Mouse (Mus musculus): ENCODE measurements around the gene Bpgm.

Bpgm gene

DNA sequence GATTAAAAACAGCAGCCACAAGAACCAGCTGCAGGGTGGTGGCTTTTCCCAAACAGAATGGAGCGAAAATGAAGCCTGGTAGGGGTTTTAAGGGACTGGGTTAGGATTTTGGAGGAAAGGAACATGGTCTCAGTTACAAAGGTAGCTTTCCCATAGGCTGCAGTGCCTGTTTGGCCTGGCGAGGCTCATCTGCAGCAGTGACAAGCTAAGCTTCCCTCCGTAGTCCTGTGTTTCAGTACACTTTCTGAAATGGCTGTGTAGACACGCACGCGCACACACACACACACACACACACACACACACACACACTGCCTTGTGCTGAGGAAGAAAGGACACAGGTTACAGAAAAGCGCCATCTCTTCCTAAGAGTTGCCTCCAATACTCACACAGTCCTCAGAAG lies 7.8 kb downstream of the Bpgm start:
- no peak for DNase-seq (ENCODE audit: low spot score)

DNA sequence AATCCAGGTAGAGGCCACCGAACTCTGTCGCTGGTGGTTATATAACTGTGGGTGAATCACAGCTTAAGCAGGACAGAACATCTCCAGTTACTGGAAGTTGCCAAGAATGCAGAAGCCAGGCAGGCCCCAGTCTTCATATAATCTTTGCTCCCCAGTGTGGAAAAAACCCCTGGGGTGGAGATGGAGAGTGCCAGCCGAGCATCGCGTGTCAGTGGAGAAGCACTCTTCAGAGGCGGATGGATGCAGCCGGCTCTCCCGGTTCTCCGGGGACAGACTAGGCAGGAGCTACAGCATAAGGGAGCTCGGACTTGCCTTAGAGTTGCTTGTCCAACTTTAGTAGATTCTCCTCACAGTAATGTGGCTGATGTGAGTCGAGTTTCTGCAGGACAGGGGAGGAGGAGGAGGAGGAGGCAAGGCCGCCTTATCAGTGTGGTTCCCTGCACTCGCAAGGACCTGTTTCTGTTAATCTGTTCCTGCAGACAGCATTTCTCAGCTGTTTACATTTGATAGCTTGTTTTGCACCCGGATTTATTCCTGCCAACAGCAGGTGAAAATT lies 10.1 kb downstream of the Bpgm start:
- no peak for DNase-seq (ENCODE audit: low spot score)

DNA sequence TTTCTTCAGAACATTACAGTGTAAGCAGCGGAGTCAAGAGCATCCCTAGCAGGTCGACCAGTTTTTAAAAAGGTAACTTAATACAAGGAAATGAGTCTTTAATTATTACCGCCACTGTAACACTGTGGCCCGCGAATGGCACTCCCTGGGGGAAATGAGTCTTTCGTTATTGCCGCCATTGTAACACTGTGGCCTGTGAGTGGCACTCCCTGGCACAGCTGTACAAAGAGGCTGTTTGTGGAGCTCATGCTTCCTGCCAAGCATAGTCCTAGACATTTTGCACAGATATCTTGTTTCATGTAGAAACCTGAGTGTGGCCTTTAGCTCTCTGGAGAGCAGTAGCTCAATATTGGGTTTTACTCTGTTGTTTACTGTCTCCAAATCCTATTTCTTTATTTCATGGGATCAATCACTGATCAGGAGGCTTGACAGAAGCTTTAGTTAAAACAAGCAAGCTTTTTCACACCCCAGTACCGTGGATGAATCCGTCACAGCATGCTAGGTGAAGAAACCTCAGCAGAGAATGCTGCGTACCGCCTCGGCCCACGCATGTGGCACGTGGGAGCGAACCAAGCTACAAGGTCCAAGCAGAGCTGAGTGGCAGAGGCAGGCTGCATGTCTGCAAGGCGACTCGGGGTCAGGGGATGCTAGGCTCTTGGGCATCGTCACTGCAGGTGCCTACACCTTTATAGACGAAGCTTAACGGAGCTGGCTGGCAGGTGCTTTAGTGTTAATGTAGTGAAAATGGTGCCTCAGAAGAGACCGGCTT lies 17.5 kb downstream of the Bpgm start:
- no peak for DNase-seq (ENCODE audit: low spot score)

DNA sequence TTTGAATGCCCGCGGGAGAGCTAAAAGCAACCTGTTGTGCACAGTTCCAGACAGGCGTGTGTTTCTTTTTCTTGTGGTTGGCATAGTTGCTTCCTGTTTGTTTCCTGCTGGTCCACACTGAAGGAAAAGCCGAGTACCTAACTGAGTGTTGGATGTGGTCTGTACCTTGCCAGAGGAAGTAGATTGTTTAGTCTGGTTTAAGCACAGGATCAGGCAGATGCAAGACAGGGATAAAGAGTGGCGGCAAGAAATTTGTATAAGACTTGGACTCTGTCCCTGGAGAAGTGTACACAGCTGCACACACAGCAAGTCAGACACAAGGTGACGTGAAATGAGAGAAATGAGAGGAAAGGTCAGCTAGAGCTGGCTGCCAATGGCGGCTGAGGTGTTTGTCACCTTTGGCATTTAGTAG lies 19.1 kb downstream of the Bpgm start:
- DNase-seq (ENCODE audit: low spot score) = no peak

GRCm38 (mm10) chr6:34497991-34498625 lies 22.1 kb downstream of the Bpgm start:
- no peak for DNase-seq (ENCODE audit: low spot score)

GRCm38 (mm10) chr6:34502291-34502690 lies 26.3 kb downstream of the Bpgm start:
- no peak for DNase-seq (ENCODE audit: low spot score)

- no peak for DNase-seq (ENCODE audit: low spot score)
Observed at GRCm38 (mm10) chr6:34505957-34506356, 29.9 kb downstream of the Bpgm start.

GRCm38 (mm10) chr6:34507581-34507980 lies 31.6 kb downstream of the Bpgm start:
- DNase-seq (ENCODE audit: low spot score) = no peak

GRCm38 (mm10) chr6:34508016-34508415 lies 32.0 kb downstream of the Bpgm start:
- DNase-seq (ENCODE audit: low spot score) = no peak

- no peak for DNase-seq (ENCODE audit: low spot score)
Observed at GRCm38 (mm10) chr6:34510277-34510676, 34.3 kb downstream of the Bpgm start.

DNA sequence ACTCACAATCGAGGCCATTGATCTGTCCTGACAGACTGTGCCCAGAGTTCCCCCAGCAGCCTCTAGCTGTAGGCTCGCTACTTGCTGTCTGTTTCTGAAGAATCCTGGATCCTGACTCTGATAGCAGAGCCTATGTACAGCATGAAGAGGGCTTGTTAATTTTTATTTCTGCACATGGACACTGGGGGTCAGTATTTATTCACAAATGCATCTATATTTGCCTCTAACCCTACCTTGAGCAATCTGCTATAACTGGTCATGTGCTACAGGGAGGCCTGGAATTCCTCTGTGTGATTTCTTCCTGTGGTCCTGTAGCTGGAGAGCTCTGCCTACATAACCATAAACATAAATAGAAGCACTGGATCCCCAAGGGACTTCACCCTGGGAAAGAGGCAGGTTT lies 35.4 kb downstream of the Bpgm start:
- DNase-seq (ENCODE audit: low spot score) = no peak

GRCm38 (mm10) chr6:34512741-34513140 lies 36.7 kb downstream of the Bpgm start:
- DNase-seq (ENCODE audit: low spot score) = no peak

DNA sequence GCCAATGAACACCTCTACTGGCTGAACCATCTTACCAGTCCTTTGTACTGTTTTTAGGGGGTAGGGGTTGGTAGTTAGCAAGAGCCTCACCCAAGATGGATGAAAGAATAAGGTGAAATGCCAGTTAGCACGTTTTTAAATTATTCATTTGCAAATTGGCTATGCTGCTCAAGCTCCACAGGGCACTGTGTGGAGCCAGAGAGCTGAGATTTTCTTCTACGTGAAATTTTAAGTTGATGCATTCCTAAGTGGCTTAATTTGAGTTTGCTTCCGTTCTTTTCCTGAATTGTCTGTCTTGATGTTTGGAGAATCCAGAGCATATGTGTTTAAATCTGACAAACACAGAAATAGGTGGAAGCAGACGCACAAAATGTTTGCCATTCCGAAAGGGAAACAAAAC lies 38.6 kb downstream of the Bpgm start:
- no peak for DNase-seq (ENCODE audit: low spot score)

GRCm38 (mm10) chr6:34515098-34515782 lies 39.2 kb downstream of the Bpgm start:
- DNase-seq (ENCODE audit: low spot score) = no peak

DNA sequence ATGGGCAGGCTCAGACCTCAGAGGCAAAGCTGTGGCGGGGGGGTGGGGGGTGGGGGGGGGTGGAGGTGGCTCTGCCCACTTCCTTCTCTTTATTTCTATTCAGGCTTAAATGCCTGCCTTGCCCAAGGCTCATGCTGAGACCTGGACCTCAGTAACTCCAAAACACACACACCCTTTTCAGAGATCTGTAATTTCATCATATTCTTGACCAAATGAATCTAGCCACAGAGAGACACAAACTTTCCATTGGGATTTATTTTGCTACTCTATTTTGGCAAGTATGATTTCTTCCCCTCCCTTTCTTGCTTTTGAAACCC lies 39.7 kb downstream of the Bpgm start:
- DNase-seq (ENCODE audit: low spot score) = no peak

DNA sequence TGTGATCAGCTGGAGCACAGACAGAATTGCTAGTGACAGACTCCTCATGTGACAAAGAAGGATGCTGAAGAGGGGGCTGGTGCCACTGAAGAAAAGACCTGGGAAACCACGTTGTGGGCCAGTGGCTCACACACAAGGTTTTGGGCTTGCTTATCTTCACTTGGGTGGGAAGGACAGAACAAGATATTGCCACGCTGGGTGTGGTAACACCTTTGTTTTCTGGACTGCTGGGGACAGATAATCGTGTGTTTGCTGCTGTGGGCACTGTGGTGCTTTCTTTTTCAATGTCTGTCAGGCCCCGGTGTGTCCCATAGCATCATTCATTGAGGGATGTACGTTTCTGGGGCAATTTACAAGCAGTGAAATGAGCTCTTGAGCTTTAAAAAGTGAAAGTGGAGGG lies 41.7 kb downstream of the Bpgm start:
- DNase-seq (ENCODE audit: low spot score) = no peak

DNA sequence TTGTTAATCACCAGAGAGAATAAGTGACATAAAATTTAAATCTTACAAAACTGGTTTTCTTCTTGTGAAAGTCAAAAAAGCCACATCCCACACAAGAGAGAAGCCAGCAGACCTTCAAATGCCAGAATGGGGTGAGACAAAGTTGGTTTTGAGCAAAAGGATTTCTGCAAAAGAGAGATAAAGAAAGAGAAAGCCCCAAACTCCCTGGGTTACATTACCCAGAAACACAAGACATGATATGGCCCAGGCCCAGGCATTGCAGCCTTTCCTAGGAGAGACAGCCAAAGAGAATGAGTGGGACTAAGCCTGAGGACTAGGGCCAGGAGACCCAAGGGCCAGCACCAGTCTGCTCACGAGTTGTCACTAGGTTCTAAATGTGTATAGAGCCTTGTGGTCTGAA lies 43.1 kb downstream of the Bpgm start:
- DNase-seq (ENCODE audit: low spot score) = no peak

DNA sequence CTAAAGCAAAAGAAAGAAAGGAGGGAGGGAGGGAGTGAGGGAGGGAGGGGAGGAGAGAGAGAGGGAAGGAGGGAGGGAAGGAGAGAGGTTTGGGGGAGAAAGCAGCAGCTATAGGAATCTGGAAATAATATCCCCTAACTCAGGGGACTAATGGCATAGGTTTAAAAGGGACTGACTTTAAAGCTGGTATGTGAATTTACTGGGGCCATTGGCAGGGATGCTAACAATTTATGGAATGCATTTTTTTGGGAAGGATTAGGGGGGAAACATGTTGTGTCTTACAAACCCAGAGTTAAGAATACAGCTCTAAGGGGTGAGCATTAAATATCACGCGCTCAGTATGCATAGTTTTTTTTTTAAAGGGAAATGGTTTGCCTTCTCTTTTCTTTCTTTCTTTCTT lies 44.5 kb downstream of the Bpgm start:
- DNase-seq (ENCODE audit: low spot score) = no peak

GRCm38 (mm10) chr6:34520912-34521311 lies 44.9 kb downstream of the Bpgm start:
- DNase-seq (ENCODE audit: low spot score) = no peak

DNA sequence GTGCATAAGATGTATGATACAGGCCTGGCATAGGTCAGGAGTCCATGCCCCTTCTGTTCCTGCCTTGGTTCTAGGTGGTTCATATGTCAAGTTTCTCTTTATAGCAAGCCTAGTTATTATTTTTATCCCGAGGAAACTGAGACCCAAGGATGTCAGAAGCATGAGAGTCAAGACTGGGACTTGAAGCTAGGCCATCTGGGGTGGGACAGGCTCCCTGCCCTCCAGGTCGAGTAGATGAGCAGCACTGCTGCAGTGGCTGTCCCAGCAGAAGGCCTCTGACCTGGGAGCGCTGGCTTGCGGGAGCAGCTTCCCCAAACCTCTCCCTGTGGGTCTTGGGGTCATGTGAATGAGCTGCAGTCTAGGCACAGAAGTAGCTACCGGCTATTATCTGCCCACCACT lies 47.5 kb downstream of the Bpgm start:
- DNase-seq (ENCODE audit: low spot score) = no peak

DNA sequence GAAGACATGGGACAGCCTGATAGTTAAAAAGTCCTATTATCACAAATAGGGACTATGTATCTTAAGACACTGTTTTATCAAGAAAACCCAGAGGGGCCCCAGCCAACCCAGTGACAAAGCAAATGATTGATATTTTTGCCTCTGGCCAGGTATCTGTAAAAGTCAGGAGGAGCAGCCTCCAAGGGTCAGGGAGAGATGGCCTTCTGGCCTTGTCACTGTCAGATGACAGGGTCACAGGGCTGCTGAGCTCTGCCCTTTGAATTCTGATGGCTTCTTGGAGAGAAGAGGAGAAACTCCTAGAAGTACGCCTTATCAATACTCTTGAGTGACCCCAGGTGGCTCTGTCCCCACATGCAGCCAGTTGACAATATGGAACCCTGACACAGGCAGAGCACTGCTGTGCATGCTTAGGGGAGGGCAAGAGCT lies 49.5 kb downstream of the Bpgm start:
- DNase-seq (ENCODE audit: low spot score) = no peak

- DNase-seq (ENCODE audit: low spot score) = no peak
Observed at GRCm38 (mm10) chr6:34525927-34526326, 49.9 kb downstream of the Bpgm start.

GRCm38 (mm10) chr6:34526389-34526788 lies 50.4 kb downstream of the Bpgm start:
- DNase-seq (ENCODE audit: low spot score) = no peak

Data from urinary bladder, postnatal 14 days (tissue).